Mouse (Mus musculus): ENCODE data around the gene Gne.
A peak's percentile ranks its signal among the peaks of the same experiment; 100 is the strongest.
"Not testable (repeated sequence)": the region's sequence is repeated elsewhere in the genome, so short reads cannot be mapped to it uniquely, and the experiment has no call there.

The Gne gene

GRCm38 (mm10) chr4:44072873-44073441 is 11.0 kb downstream of the Gne start:
- DNase-seq (ENCODE audit: low read depth), result no peak

GRCm38 (mm10) chr4:44072146-44072872 is 11.7 kb downstream of the Gne start:
- DNase-seq (ENCODE audit: low read depth), result peak; percentile 92

GRCm38 (mm10) chr4:44071741-44072145 is 12.2 kb downstream of the Gne start:
- peak; percentile 56 for DNase-seq (ENCODE audit: low read depth)

GRCm38 (mm10) chr4:44070641-44071040 is 13.3 kb downstream of the Gne start:
- no peak for DNase-seq (ENCODE audit: low read depth)

- no peak for DNase-seq (ENCODE audit: low read depth)
These were observed 14.6 kb downstream of the Gne start for GRCm38 (mm10) chr4:44069411-44069810.

- peak; percentile 67 for DNase-seq (ENCODE audit: low read depth)
These were observed 15.2 kb downstream of the Gne start for GRCm38 (mm10) chr4:44068736-44069135.

GRCm38 (mm10) chr4:44066891-44067290 is 17.1 kb downstream of the Gne start:
- no peak for DNase-seq (ENCODE audit: low read depth)

- DNase-seq (ENCODE audit: low read depth), result peak; percentile 95
These were observed 18.5 kb downstream of the Gne start for GRCm38 (mm10) chr4:44065355-44066025.

- DNase-seq (ENCODE audit: low read depth), result no peak
These were observed 21.2 kb downstream of the Gne start for GRCm38 (mm10) chr4:44062816-44063215.

- DNase-seq (ENCODE audit: low read depth), result no peak
These were observed 21.9 kb downstream of the Gne start for GRCm38 (mm10) chr4:44062062-44062461.

- DNase-seq (ENCODE audit: low read depth), result peak; percentile 25
These were observed 24.3 kb downstream of the Gne start for GRCm38 (mm10) chr4:44059674-44060073.

- no peak for DNase-seq (ENCODE audit: low read depth)
These were observed 34.2 kb downstream of the Gne start for GRCm38 (mm10) chr4:44049812-44050211.

GRCm38 (mm10) chr4:44046066-44046465 is 37.9 kb downstream of the Gne start:
- no peak for DNase-seq (ENCODE audit: low read depth)

- peak; percentile 34 for DNase-seq (ENCODE audit: low read depth)
These were observed 39.2 kb downstream of the Gne start for GRCm38 (mm10) chr4:44044685-44045356.

GRCm38 (mm10) chr4:44043182-44043581 is 40.8 kb downstream of the Gne start:
- DNase-seq (ENCODE audit: low read depth), result not testable (repeated sequence)

GRCm38 (mm10) chr4:44042429-44042828 is 41.5 kb downstream of the Gne start:
- DNase-seq (ENCODE audit: low read depth), result no peak

GRCm38 (mm10) chr4:44040802-44041201 is 43.2 kb downstream of the Gne start:
- DNase-seq (ENCODE audit: low read depth), result no peak

- no peak for DNase-seq (ENCODE audit: low read depth)
These were observed 47.5 kb downstream of the Gne start for GRCm38 (mm10) chr4:44036455-44036854.

GRCm38 (mm10) chr4:44031521-44031920 is 52.5 kb downstream of the Gne start:
- no peak for DNase-seq (ENCODE audit: low read depth)

GRCm38 (mm10) chr4:44029661-44030066 is 54.3 kb downstream of the Gne start:
- no peak for DNase-seq (ENCODE audit: low read depth)

- DNase-seq (ENCODE audit: low read depth), result no peak
These were observed 55.5 kb downstream of the Gne start for GRCm38 (mm10) chr4:44028303-44029135.

- DNase-seq (ENCODE audit: low read depth), result no peak
These were observed 58.4 kb downstream of the Gne start for GRCm38 (mm10) chr4:44025570-44025969.
